Mouse (Mus musculus) macrophage (primary cell): ENCODE data around the gene Pi4k2a. TPM values are rescaled to one million over a fixed set of nuclear protein-coding genes. Genes with fewer than 3 reads are reported as not detected.

Experiments used
- H3K27ac ChIP-seq: fragments of 350-480 bp; formaldehyde crosslinking; 2 replicates; pipeline ENCODE4 v1.9.0; 2021
- H3K36me3 ChIP-seq: fragments of 350-480 bp; formaldehyde crosslinking; 2 replicates; pipeline ENCODE4 v1.9.0; 2021; ENCODE audit errors: inconsistent target
- H3K4me3 ChIP-seq: fragments of 350-480 bp; formaldehyde crosslinking; 2 replicates; pipeline ENCODE4 v1.9.0; 2021; ENCODE audit errors: inconsistent target
- H3K79me2 ChIP-seq: fragments of 350-480 bp; formaldehyde crosslinking; 2 replicates; pipeline ENCODE4 v1.9.0; 2021; ENCODE audit errors: inconsistent target
- WGBS: methylation state at CpG from one replicate; pipeline ENCODE4 v1.1.7; 2026; ENCODE audit warnings: inconsistent platforms; ENCODE audit not compliant: missing documents; 5-methylcytosine and 5-hydroxymethylcytosine counted together
- polyA plus RNA-seq: library from polyadenylated mRNA; stranded (reverse); fragments of 250-400 nt; gene quantifications from 3 replicates; pipeline ENCODE4 v1.2.4, GENCODE M21; 2018; ENCODE audit warnings: inconsistent platforms

The Pi4k2a gene
- polyA plus RNA-seq, 1 experiment from 2014 or later, result 62.5 TPM

- 92% methylated on average over 9 of the region's 9 CpGs for WGBS
- no peak overlapping the region for H3K4me3 ChIP-seq
- peaks cover 71% of the 10 kb centered on the region for H3K79me2 ChIP-seq
- no peak overlapping the region for H3K27ac ChIP-seq
- peaks cover 71% of the 10 kb centered on the region for H3K36me3 ChIP-seq
These were observed 14.4 kb downstream of the Pi4k2a start for GRCm38 (mm10) chr19:42104681-42105080.

GRCm38 (mm10) chr19:42115783-42116335, 25.6 kb downstream of the Pi4k2a start:
- peaks cover 83% of the 10 kb centered on the region for H3K36me3 ChIP-seq
- no peak overlapping the region for H3K27ac ChIP-seq
- 96% methylated on average over 4 of the region's 4 CpGs for WGBS
- H3K79me2 ChIP-seq, result peaks cover 8% of the 10 kb centered on the region; the same call in 1 of the 2 replicates
- no peak overlapping the region for H3K4me3 ChIP-seq

GRCm38 (mm10) chr19:42118142-42118541, 27.9 kb downstream of the Pi4k2a start:
- Histone ChIP-seq H3K4me3 (no peak overlapping the region), H3K79me2 (no peaks in the 10 kb centered on the region), H3K36me3 (peaks cover 98% of the 10 kb centered on the region), H3K27ac (no peak overlapping the region)
- WGBS, result 90% methylated on average over 8 of the region's 9 CpGs

- H3K79me2 ChIP-seq, result no peaks in the 10 kb centered on the region
- H3K36me3 ChIP-seq, result peaks cover 98% of the 10 kb centered on the region
- WGBS, result 91% methylated on average over 5 of the region's 5 CpGs
- no peak overlapping the region for H3K4me3 ChIP-seq
- no peak overlapping the region for H3K27ac ChIP-seq
These were observed 28.3 kb downstream of the Pi4k2a start for GRCm38 (mm10) chr19:42118596-42118995.

- peaks cover 89% of the 10 kb centered on the region for H3K36me3 ChIP-seq
- H3K4me3 ChIP-seq, result no peak overlapping the region
- no peak overlapping the region for H3K27ac ChIP-seq
- H3K79me2 ChIP-seq, result no peaks in the 10 kb centered on the region
- 93% methylated on average over 8 of the region's 8 CpGs for WGBS
These were observed 30.2 kb downstream of the Pi4k2a start for GRCm38 (mm10) chr19:42120451-42120850.

GRCm38 (mm10) chr19:42124684-42125083, 34.4 kb downstream of the Pi4k2a start:
- H3K36me3 ChIP-seq, result peaks cover 47% of the 10 kb centered on the region
- H3K27ac ChIP-seq, result no peak overlapping the region
- no peak overlapping the region for H3K4me3 ChIP-seq
- 94% methylated on average over 13 of the region's 13 CpGs for WGBS
- H3K79me2 ChIP-seq, result no peaks in the 10 kb centered on the region

GRCm38 (mm10) chr19:42125501-42126218, 35.4 kb downstream of the Pi4k2a start:
- Histone ChIP-seq H3K79me2 (no peaks in the 10 kb centered on the region), H3K4me3 (no peak overlapping the region), H3K36me3 (peaks cover 37% of the 10 kb centered on the region), H3K27ac (no peak overlapping the region)
- 94% methylated on average over 11 of the region's 11 CpGs for WGBS

- Histone ChIP-seq H3K4me3 (no peak overlapping the region), H3K36me3 (peaks cover 32% of the 10 kb centered on the region), H3K79me2 (no peaks in the 10 kb centered on the region), H3K27ac (no peak overlapping the region)
- WGBS, result 91% methylated on average over 6 of the region's 6 CpGs
These were observed 35.9 kb downstream of the Pi4k2a start for GRCm38 (mm10) chr19:42126219-42126605.

GRCm38 (mm10) chr19:42127024-42127423, 36.8 kb downstream of the Pi4k2a start:
- peaks cover 24% of the 10 kb centered on the region for H3K36me3 ChIP-seq
- no peak overlapping the region for H3K27ac ChIP-seq
- 96% methylated on average over 5 of the region's 5 CpGs for WGBS
- H3K4me3 ChIP-seq, result no peak overlapping the region
- H3K79me2 ChIP-seq, result no peaks in the 10 kb centered on the region

- Histone ChIP-seq H3K27ac (peak overlapping the region; percentile 31), H3K4me3 (peak overlapping the region; percentile 57), H3K36me3 (peaks cover 13% of the 10 kb centered on the region), H3K79me2 (no peaks in the 10 kb centered on the region)
- 15% methylated on average over 23 of the region's 23 CpGs for WGBS
These were observed 37.9 kb downstream of the Pi4k2a start for GRCm38 (mm10) chr19:42128052-42128740.

GRCm38 (mm10) chr19:42128787-42129508, 38.7 kb downstream of the Pi4k2a start, which contains the start of gene Avpi1:
Gene Avpi1, minus strand, starts transcription at chr19:42129059.
- H3K4me3 ChIP-seq, result peak within 1 kb of the TSS; percentile 57
- H3K79me2 ChIP-seq, result no peaks in the 10 kb centered on the region
- under 1% methylated on average over 54 of the region's 54 CpGs for WGBS
- H3K27ac ChIP-seq, result peak within 1 kb of the TSS; percentile 87
- peaks cover 6% of the 10 kb centered on the region; the same call in 1 of the 2 replicates for H3K36me3 ChIP-seq

- Histone ChIP-seq H3K27ac (peak overlapping the region; percentile 87), H3K4me3 (no peak overlapping the region; the same call in 1 of the 2 replicates)
- 15% methylated on average over 14 of the region's 14 CpGs for WGBS
These were observed 39.4 kb downstream of the Pi4k2a start for GRCm38 (mm10) chr19:42129509-42130293.

GRCm38 (mm10) chr19:42130294-42130606, 40.0 kb downstream of the Pi4k2a start:
- 56% methylated on average over 3 of the region's 3 CpGs for WGBS
- no peaks in the 10 kb centered on the region for H3K36me3 ChIP-seq
- H3K27ac ChIP-seq, result peak overlapping the region; percentile 87
- H3K79me2 ChIP-seq, result no peaks in the 10 kb centered on the region
- no peak overlapping the region for H3K4me3 ChIP-seq

More at GRCm38 (mm10) chr19:42129509-42130293, 39.4 kb downstream of the Pi4k2a start:
- Histone ChIP-seq H3K79me2 (no peaks in the 10 kb centered on the region), H3K36me3 (no peaks in the 10 kb centered on the region)

- H3K27ac ChIP-seq, result peak overlapping the region; percentile 87
- H3K36me3 ChIP-seq, result no peaks in the 10 kb centered on the region
- no peak overlapping the region for H3K4me3 ChIP-seq
- H3K79me2 ChIP-seq, result no peaks in the 10 kb centered on the region
- WGBS, result 17% methylated on average over 5 of the region's 5 CpGs
These were observed 40.8 kb downstream of the Pi4k2a start for GRCm38 (mm10) chr19:42131101-42131500.
